Mouse (Mus musculus) hindbrain, postnatal 0 days (tissue): ENCODE data around the gene Fgfrl1. TPM values are rescaled to one million over a fixed set of nuclear protein-coding genes. Genes with fewer than 3 reads are reported as not detected.
"Not testable (repeated sequence)": the region's sequence is repeated elsewhere in the genome, so short reads cannot be mapped to it uniquely, and the experiment has no call there.

ENCODE experiments used
- ATAC-seq: fragments of 200-750 bp; cut with Nextera tagmentation; 2 replicates; pipeline ENCODE4 v1.8.0; 2017; ENCODE audit warnings: mild to moderate bottlenecking, moderate TSS enrichment, moderate library complexity
- DNase-seq: peaks from one replicate; pipeline ENCODE4 v3.0.0-alpha.2; 2015; ENCODE audit warnings: low spot score
- H3K27ac ChIP-seq: fragments of 300-500 bp; sonication (generic); 2 replicates; pipeline ENCODE4 v1.5.1; 2014; ENCODE audit warnings: mild to moderate bottlenecking
- H3K27me3 ChIP-seq: fragments of 300-500 bp; sonication (generic); 2 replicates; pipeline ENCODE4 v1.6.1; 2014; ENCODE audit warnings: low read length, mixed read lengths; ENCODE audit not compliant: insufficient read depth
- H3K36me3 ChIP-seq: fragments of 300-500 bp; sonication (generic); 2 replicates; pipeline ENCODE4 v1.6.1; 2014; ENCODE audit warnings: low read length, mixed read lengths; ENCODE audit not compliant: insufficient read depth
- H3K4me1 ChIP-seq: fragments of 300-500 bp; sonication (generic); 2 replicates; pipeline ENCODE4 v1.6.1; 2014; ENCODE audit warnings: antibody characterized with exemption, low read length, mixed read lengths; ENCODE audit not compliant: insufficient read depth
- H3K4me2 ChIP-seq: fragments of 300-500 bp; sonication (generic); 2 replicates; pipeline ENCODE4 v1.6.1; 2014; ENCODE audit warnings: low read depth, mild to moderate bottlenecking, low read length, moderate library complexity, mixed read lengths
- H3K4me3 ChIP-seq: fragments of 300-500 bp; sonication (generic); 2 replicates; pipeline ENCODE4 v1.5.1; 2014; ENCODE audit warnings: low read length
- H3K9ac ChIP-seq: fragments of 300-500 bp; sonication (generic); replicated peaks from 2 replicates; pipeline ENCODE4 v1.6.1; 2014; ENCODE audit warnings: mild to moderate bottlenecking, low read length, moderate library complexity, mixed read lengths
- H3K9me3 ChIP-seq: fragments of 300-500 bp; sonication (generic); 2 replicates; pipeline ENCODE4 v1.6.1; 2016; ENCODE audit warnings: low read length, mixed read lengths
- CTCF ChIP-seq: IDR thresholded peaks from 2 replicates; pipeline ENCODE4 v1.5.1; 2016; ENCODE audit warnings: antibody characterized with exemption, control low read depth, low read depth
- WGBS: fragments of 180-500 bp; shearing (Covaris S2); extraction: QIAGEN DNeasy Blood & Tissue Kit; methylation state at CpG from one replicate; pipeline ENCODE4 v1.1.7; 2014; 5-methylcytosine and 5-hydroxymethylcytosine counted together
- polyA plus RNA-seq: library from polyadenylated mRNA; unstranded; fragments of >200 nt; fragmentation: Nextera tagmentation; extraction: Ambion mirVana; gene quantifications from 2 replicates; pipeline ENCODE4 v1.2.1, GENCODE M21; 2015
- total RNA-seq: library from RNA; depleted of rRNA; stranded (reverse); fragments of >200 nt; gene quantifications from 2 replicates; pipeline ENCODE4 v1.2.3, GENCODE M21; 2014; rRNA removed

Fgfrl1 gene
- total and polyA plus RNA-seq, 2 experiments from 2014 or later, result 11.3 to 38.5 TPM

GRCm38 (mm10) chr5:108742596-108742995 lies 50.4 kb downstream of the Fgfrl1 start:
- no peak for TF ChIP-seq CTCF
- Histone ChIP-seq H3K4me1 (no peaks in the 10 kb centered on the region), H3K36me3 (no peaks in the 10 kb centered on the region), H3K27me3 (no peaks in the 10 kb centered on the region), H3K9me3 (no peaks in the 10 kb centered on the region), H3K4me2 (no peak overlapping the region), H3K9ac (no peak overlapping the region), H3K4me3 (no peak overlapping the region), H3K27ac (no peak overlapping the region)
- 69% methylated on average over 2 of the region's 2 CpGs for WGBS
- DNase-seq (no peak), ATAC-seq (no peak)

GRCm38 (mm10) chr5:108743856-108744255 lies 51.7 kb downstream of the Fgfrl1 start:
- WGBS, result 66% methylated on average over 2 of the region's 2 CpGs
- Histone ChIP-seq H3K27ac (no peak overlapping the region), H3K9ac (no peak overlapping the region), H3K4me3 (no peak overlapping the region), H3K27me3 (no peaks in the 10 kb centered on the region), H3K9me3 (no peaks in the 10 kb centered on the region), H3K4me2 (no peak overlapping the region), H3K4me1 (no peaks in the 10 kb centered on the region), H3K36me3 (no peaks in the 10 kb centered on the region)
- no peak; the same call in 1 of the 2 replicates for TF ChIP-seq CTCF
- no peak for ATAC-seq
- no peak for DNase-seq

- Histone ChIP-seq H3K27me3 (no peaks in the 10 kb centered on the region), H3K4me2 (no peak overlapping the region), H3K9me3 (no peaks in the 10 kb centered on the region), H3K36me3 (no peaks in the 10 kb centered on the region), H3K27ac (no peak overlapping the region), H3K9ac (no peak overlapping the region), H3K4me3 (no peak overlapping the region), H3K4me1 (no peaks in the 10 kb centered on the region)
- DNase-seq (no peak), ATAC-seq (no peak)
- TF ChIP-seq CTCF, result no peak
- 87% methylated on average over 3 of the region's 3 CpGs for WGBS
Observed at GRCm38 (mm10) chr5:108744629-108745028, 52.4 kb downstream of the Fgfrl1 start.

GRCm38 (mm10) chr5:108750328-108751210 lies 58.4 kb downstream of the Fgfrl1 start:
- Histone ChIP-seq H3K4me2 (no peak overlapping the region), H3K9me3 (no peaks in the 10 kb centered on the region), H3K27me3 (no peaks in the 10 kb centered on the region), H3K4me1 (no peaks in the 10 kb centered on the region), H3K9ac (no peak overlapping the region), H3K27ac (no peak overlapping the region), H3K4me3 (no peak overlapping the region), H3K36me3 (no peaks in the 10 kb centered on the region)
- DNase-seq (no peak), ATAC-seq (no peak)
- no peak for TF ChIP-seq CTCF
- WGBS, result 76% methylated on average over 5 of the region's 5 CpGs

- H3K9me3 ChIP-seq, H3K36me3 ChIP-seq, DNase-seq, H3K27ac ChIP-seq, H3K4me2 ChIP-seq, H3K9ac ChIP-seq, H3K27me3 ChIP-seq, ATAC-seq, H3K4me1 ChIP-seq, H3K4me3 ChIP-seq: not testable (repeated sequence)
- WGBS, result 85% methylated on average over 4 of the region's 4 CpGs
Observed at GRCm38 (mm10) chr5:108751258-108751657, 59.1 kb downstream of the Fgfrl1 start.

Other genes with a start within 250 kb of the Fgfrl1 start
- 0.11 and 0.52 TPM in 2 replicates for gene Mfsd7a, start 243.5 kb upstream of the Fgfrl1 start, total RNA-seq
- gene Mfsd7a, start 243.5 kb upstream of the Fgfrl1 start, polyA plus RNA-seq, result 0.15 TPM in 2 replicates
- gene Pcgf3, start 231.2 kb upstream of the Fgfrl1 start, total RNA-seq, result 32.0 and 36.4 TPM in 2 replicates
- 12.1 and 12.9 TPM in 2 replicates for gene Pcgf3, start 231.2 kb upstream of the Fgfrl1 start, polyA plus RNA-seq
- 95.6 and 118 TPM in 2 replicates for gene Cplx1, start 142.4 kb upstream of the Fgfrl1 start, total RNA-seq
- 257 and 267 TPM in 2 replicates for gene Cplx1, start 142.4 kb upstream of the Fgfrl1 start, polyA plus RNA-seq
- 75.5 and 87.8 TPM in 2 replicates for gene Gak, start 62.6 kb upstream of the Fgfrl1 start, total RNA-seq
- 40.2 and 43.5 TPM in 2 replicates for gene Gak, start 62.6 kb upstream of the Fgfrl1 start, polyA plus RNA-seq
- 43.6 and 50.0 TPM in 2 replicates for gene Tmem175, start 62.6 kb upstream of the Fgfrl1 start, total RNA-seq
- 38.7 and 40.6 TPM in 2 replicates for gene Tmem175, start 62.6 kb upstream of the Fgfrl1 start, polyA plus RNA-seq
- 4.9 and 11.4 TPM in 2 replicates for gene Idua, start 32.1 kb upstream of the Fgfrl1 start, total RNA-seq
- 8.0 and 8.2 TPM in 2 replicates for gene Idua, start 32.1 kb upstream of the Fgfrl1 start, polyA plus RNA-seq
- gene Dgkq, start 22.7 kb upstream of the Fgfrl1 start, total RNA-seq, result 48.2 and 64.4 TPM in 2 replicates
- gene Dgkq, start 22.7 kb upstream of the Fgfrl1 start, polyA plus RNA-seq, result 19.3 and 20.0 TPM in 2 replicates
- 6.3 and 12.6 TPM in 2 replicates for gene Slc26a1, start 16.8 kb upstream of the Fgfrl1 start, total RNA-seq
- gene Slc26a1, start 16.8 kb upstream of the Fgfrl1 start, polyA plus RNA-seq, result 3.5 and 3.6 TPM in 2 replicates
- not detected in 2 replicates for gene Rnf212, start 82.6 kb downstream of the Fgfrl1 start, total RNA-seq
- gene Rnf212, start 82.6 kb downstream of the Fgfrl1 start, polyA plus RNA-seq, result not detected in 2 replicates
- not detected in 2 replicates for gene Tmed11, start 103.0 kb downstream of the Fgfrl1 start, total RNA-seq
- not detected in 2 replicates for gene Tmed11, start 103.0 kb downstream of the Fgfrl1 start, polyA plus RNA-seq
- gene Vmn2r8, start 116.5 kb downstream of the Fgfrl1 start, total RNA-seq, result not detected in 2 replicates
- not detected in 2 replicates for gene Vmn2r8, start 116.5 kb downstream of the Fgfrl1 start, polyA plus RNA-seq
- not detected in 2 replicates for gene Vmn2r9, start 160.2 kb downstream of the Fgfrl1 start, total RNA-seq
- not detected in 2 replicates for gene Vmn2r9, start 160.2 kb downstream of the Fgfrl1 start, polyA plus RNA-seq